ENCODE assay signal across 7 mouse cellular contexts in genomic region chr14:21993251-21994060, GRCm38 (mm10). TPM values are rescaled to one million over a fixed set of nuclear protein-coding genes. Genes with fewer than 3 reads are reported as not detected.
DNase-seq lines count a peak whose midpoint lies in the region; ATAC-seq and TF ChIP-seq lines count a peak whose summit lies in the region.

No protein-coding gene starts in this region.

- TF ChIP-seq CTCF in E14TG2a.4 (conservative IDR thresholded peaks at IDR 0.05; ENCODE audit: low read length), result no peak
- no peak for TF ChIP-seq CTCF in kidney, postnatal 0 days (IDR thresholded peaks at IDR 0.05; ENCODE audit: low read depth)

- H3K27me3 ChIP-seq in E14TG2a.4 (ENCODE audit: insufficient read depth, low read length), result peaks cover 91% of the 10 kb centered on the region
- peaks cover 96% of the 10 kb centered on the region for H3K27me3 ChIP-seq in forebrain, embryonic 13.5 days
- H3K27me3 ChIP-seq in kidney, postnatal 0 days (ENCODE audit: insufficient read depth, low read length), result no peaks in the 10 kb centered on the region

- WGBS in forebrain, embryonic 13.5 days, result 18% methylated on average over 14 of the region's 14 CpGs
- 33% methylated on average over 14 of the region's 14 CpGs for WGBS in kidney, postnatal 0 days

- peak overlapping the region; percentile 27; the same call in 1 of the 2 replicates for H3K9ac ChIP-seq in forebrain, embryonic 13.5 days
- peak overlapping the region; percentile 69 for H3K9ac ChIP-seq in kidney, postnatal 0 days (ENCODE audit: low read depth, low read length)

- H3K4me3 ChIP-seq in E14TG2a.4 (replicated peaks; ENCODE audit: low read length), result 0 out of 2 replicates have a peak overlapping the region, but pooled peaks have one; percentile 32
- no peak overlapping the region for H3K4me3 ChIP-seq in forebrain, embryonic 13.5 days
- peak overlapping the region; percentile 80 for H3K4me3 ChIP-seq in kidney, postnatal 0 days (replicated peaks; ENCODE audit: low read depth, low read length)

- peak overlapping the region; percentile 26; the same call in 1 of the 2 replicates for H3K27ac ChIP-seq in forebrain, embryonic 13.5 days
- peak overlapping the region; percentile 85 for H3K27ac ChIP-seq in kidney, postnatal 0 days

- peaks cover 49% of the 10 kb centered on the region for H3K4me1 ChIP-seq in E14TG2a.4 (replicated peaks; ENCODE audit: low read depth, low read length)
- H3K4me1 ChIP-seq in forebrain, embryonic 13.5 days, result peaks cover 52% of the 10 kb centered on the region
- H3K4me1 ChIP-seq in kidney, postnatal 0 days (replicated peaks; ENCODE audit: insufficient read depth, low read length), result peaks cover 12% of the 10 kb centered on the region; the same call in 1 of the 2 replicates

- ATAC-seq in forebrain, embryonic 13.5 days, result no peak
- no peak for ATAC-seq in kidney, postnatal 0 days (replicated peaks; ENCODE audit: low FRiP score, low read depth)
- peak; percentile 70 for ATAC-seq in megakaryocyte, adult 5-6 weeks (ENCODE audit: poor library complexity, severe bottlenecking)

- H3K4me2 ChIP-seq in forebrain, embryonic 13.5 days, result peak overlapping the region; percentile 72
- H3K4me2 ChIP-seq in kidney, postnatal 0 days (ENCODE audit: low read length), result peak overlapping the region; percentile 94

- DNase-seq in ZHBTc4 (ENCODE audit: low read depth, low spot score), result peak; percentile 25
- peak; percentile 67 for DNase-seq in kidney, postnatal 0 days (ENCODE audit: low spot score)
- no peak for DNase-seq in thymus, postnatal 0 days (ENCODE audit: low spot score)
- no peak for DNase-seq in c-Kit-positive CD71-positive TER-119-positive erythroid progenitor cells, embryonic 14.5 days (ENCODE audit: low spot score)

- H3K9me3 ChIP-seq in E14TG2a.4 (ENCODE audit: low read length), result no peaks in the 10 kb centered on the region
- H3K9me3 ChIP-seq in forebrain, embryonic 13.5 days (replicated peaks), result no peaks in the 10 kb centered on the region
- no peaks in the 10 kb centered on the region for H3K9me3 ChIP-seq in kidney, postnatal 0 days (replicated peaks; ENCODE audit: low read length)

- no peaks in the 10 kb centered on the region for H3K36me3 ChIP-seq in E14TG2a.4 (ENCODE audit: insufficient read depth, low read length)
- H3K36me3 ChIP-seq in forebrain, embryonic 13.5 days (ENCODE audit: poor library complexity, severe bottlenecking), result no peaks in the 10 kb centered on the region
- H3K36me3 ChIP-seq in kidney, postnatal 0 days (ENCODE audit: insufficient read depth, low read length), result no peaks in the 10 kb centered on the region

RNA-seq across cellular contexts. Expression of gene Zfp503, which starts 4.1 kb away (rescaled TPM):
- polyA plus RNA-seq in forebrain, embryonic 13.5 days (2015; fragmentation: Nextera tagmentation; extraction: Ambion mirVana), result 6.1 and 7.7 TPM in 2 replicates
- 34.2 and 41.4 TPM in 2 replicates for polyA plus RNA-seq in kidney, postnatal 0 days (2015; fragmentation: Nextera tagmentation; extraction: Ambion mirVana)
- 0.39 and 0.65 TPM in 2 replicates for total RNA-seq in megakaryocyte, adult 5-6 weeks (2015)
- total RNA-seq in megakaryocyte, adult 5-6 weeks (2017), result 0.51 TPM in 1 of 2 replicates, not detected in the other
- 3.0 and 3.2 TPM in 2 replicates for polyA plus RNA-seq in thymus, postnatal 0 days (2015; fragmentation: Nextera tagmentation; extraction: Ambion mirVana)

RNA-seq across cellular contexts. Expression of gene Lrmda, which starts 26.1 kb away (rescaled TPM):
- polyA plus RNA-seq in forebrain, embryonic 13.5 days (2015; fragmentation: Nextera tagmentation; extraction: Ambion mirVana), result not detected in 2 replicates
- polyA plus RNA-seq in kidney, postnatal 0 days (2015; fragmentation: Nextera tagmentation; extraction: Ambion mirVana), result 0.83 and 1.3 TPM in 2 replicates
- 10.9 and 11.2 TPM in 2 replicates for total RNA-seq in megakaryocyte, adult 5-6 weeks (2015)
- 12.6 and 15.6 TPM in 2 replicates for total RNA-seq in megakaryocyte, adult 5-6 weeks (2017)
- polyA plus RNA-seq in thymus, postnatal 0 days (2015; fragmentation: Nextera tagmentation; extraction: Ambion mirVana), result 0.21 and 0.32 TPM in 2 replicates

Comparison
In these comparisons a context has a peak if more than half of its experiments do, and no peak if none do; other contexts are left out.
1. DNase-seq: peak in ZHBTc4 (single experiment) and kidney, postnatal 0 days (single experiment); none in thymus, postnatal 0 days (single experiment) and c-Kit-positive CD71-positive TER-119-positive erythroid progenitor cells, embryonic 14.5 days (single experiment).